Mouse (Mus musculus) layer of hippocampus, postnatal 10 days (tissue): ENCODE results near the gene Ilvbl. TPM values are rescaled to one million over a fixed set of nuclear protein-coding genes. Genes with fewer than 3 reads are reported as not detected.
"Not testable (repeated sequence)": the region's sequence is repeated elsewhere in the genome, so short reads cannot be mapped to it uniquely, and the experiment has no call there.

ENCODE experiments used
- DNase-seq, 2 experiments: peaks; one replicate each; pipeline ENCODE4 v3.0.0; 2021; ENCODE audit warnings: low spot score in 2 of 2
- long read RNA-seq: library from polyadenylated mRNA; stranded (forward); transcript quantifications from one replicate; pipeline ENCODE4 v2.0.0, GENCODE M21; 2023
- total RNA-seq, 2 experiments: library from RNA; stranded (reverse); gene quantifications; 2 replicates each; pipeline ENCODE4 v1.2.3; 2021

The Ilvbl gene
- total RNA-seq: 10 to 100 TPM; 19.7 to 21.6 TPM
- long read RNA-seq, transcript Ilvbl-209 (15 exons, 2,233 nt): major isoform, 10 of 20 reads
- long read RNA-seq, partial matches to known transcripts: 0 of 20 reads
- long read RNA-seq, other reads (novel, unspliced or antisense): 9 of 20 reads

- DNase-seq: peak; percentile 86 to 92
Measured at GRCm38 (mm10) chr10:78574250-78575104, at the start of gene Ilvbl. TSS of gene Ilvbl (plus strand) at chr10:78574346.

- DNase-seq: not testable (repeated sequence)
Measured at GRCm38 (mm10) chr10:78525071-78525470, 49.1 kb upstream of the Ilvbl start.

- DNase-seq: no peak
Measured at GRCm38 (mm10) chr10:78525511-78525910, 48.6 kb upstream of the Ilvbl start.

- DNase-seq: peak; percentile 17 to 24
Measured at GRCm38 (mm10) chr10:78540943-78541342, 33.2 kb upstream of the Ilvbl start.

- DNase-seq: no peak
Measured at GRCm38 (mm10) chr10:78565070-78565469, 9.1 kb upstream of the Ilvbl start.

GRCm38 (mm10) chr10:78569191-78569590, 5.0 kb upstream of the Ilvbl start:
- no peak for DNase-seq

- DNase-seq: no peak
Measured at GRCm38 (mm10) chr10:78569686-78570085, 4.5 kb upstream of the Ilvbl start.

- no peak for DNase-seq
Measured at GRCm38 (mm10) chr10:78570416-78570815, 3.7 kb upstream of the Ilvbl start.

- no peak for DNase-seq
Measured at GRCm38 (mm10) chr10:78570897-78571296, 3.2 kb upstream of the Ilvbl start.

GRCm38 (mm10) chr10:78573226-78573625, 920 bp upstream of the Ilvbl start:
- DNase-seq: no peak

- DNase-seq: no peak
Measured at GRCm38 (mm10) chr10:78575105-78575632, 1.0 kb downstream of the Ilvbl start.

GRCm38 (mm10) chr10:78575690-78576089, 1.5 kb downstream of the Ilvbl start:
- DNase-seq: peak; percentile 44 to 52

GRCm38 (mm10) chr10:78576435-78577184, 2.5 kb downstream of the Ilvbl start:
- DNase-seq: no peak

GRCm38 (mm10) chr10:78578204-78578603, 4.1 kb downstream of the Ilvbl start:
- DNase-seq: no peak

GRCm38 (mm10) chr10:78581121-78581520, 7.0 kb downstream of the Ilvbl start:
- DNase-seq: no peak

- DNase-seq: no peak
Measured at GRCm38 (mm10) chr10:78583347-78583746, 9.2 kb downstream of the Ilvbl start.

- no peak for DNase-seq
Measured at GRCm38 (mm10) chr10:78583939-78584338, 9.8 kb downstream of the Ilvbl start.

GRCm38 (mm10) chr10:78584996-78585395, 10.8 kb downstream of the Ilvbl start:
- no peak for DNase-seq

- DNase-seq: no peak
Measured at GRCm38 (mm10) chr10:78585606-78586005, 11.5 kb downstream of the Ilvbl start.

GRCm38 (mm10) chr10:78586026-78586425, 11.9 kb downstream of the Ilvbl start:
- no peak for DNase-seq

- no peak for DNase-seq
Measured at GRCm38 (mm10) chr10:78589291-78589690, 15.1 kb downstream of the Ilvbl start.

- DNase-seq: no peak
Measured at GRCm38 (mm10) chr10:78589901-78590300, 15.8 kb downstream of the Ilvbl start.
